Mouse (Mus musculus): ENCODE measurements around the gene Schip1. TPM values are rescaled to one million over a fixed set of nuclear protein-coding genes. Genes with fewer than 3 reads are reported as not detected.

The Schip1 gene
- polyA plus RNA-seq, 1 experiment from 2014 or later = 29.7 TPM

DNA sequence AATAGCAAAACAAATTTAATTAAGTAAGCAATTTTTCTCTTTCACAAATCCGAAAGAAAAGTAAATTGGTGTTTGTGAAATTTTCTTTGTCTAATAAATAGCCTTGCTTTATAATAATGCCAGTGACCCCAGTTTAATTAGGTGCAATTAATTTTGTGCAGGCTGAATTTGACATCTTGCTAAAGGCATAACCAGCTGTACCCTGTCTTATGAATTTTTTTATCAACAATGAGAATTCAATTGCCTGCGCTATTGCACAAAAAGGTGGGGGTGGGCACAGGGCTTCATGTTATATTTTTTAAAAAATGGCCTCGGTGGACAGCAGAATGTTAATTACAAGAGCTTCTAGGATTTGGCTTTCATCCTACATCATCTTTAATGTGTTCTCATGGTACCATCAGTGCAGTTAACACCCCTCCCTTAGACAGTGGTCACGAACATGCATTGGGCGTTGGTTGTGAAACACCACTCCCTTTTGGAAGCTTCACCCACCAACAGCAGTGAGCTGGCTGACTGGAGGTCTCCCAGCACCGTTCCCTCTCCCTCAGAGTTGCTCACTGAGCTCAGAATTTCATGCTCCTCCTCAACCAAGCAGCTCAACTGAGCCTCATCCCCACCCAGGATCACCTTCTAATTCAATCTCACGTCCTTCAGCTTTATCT, 541.5 kb downstream of the Schip1 start:
- Histone ChIP-seq H3K4me1 (ENCODE audit: control insufficient read depth, insufficient read depth, low read length) (peaks cover 4% of the 10 kb centered on the region; the same call in 1 of the 2 replicates), H3K4me3 (ENCODE audit: low read length) (no peak overlapping the region), H3K9ac (ENCODE audit: low read depth, low read length) (no peak overlapping the region), H3K27ac (ENCODE audit: low read length) (no peak overlapping the region), H3K4me2 (ENCODE audit: low read depth, low read length) (no peak overlapping the region), H3K27me3 (replicated peaks; ENCODE audit: control insufficient read depth, insufficient read depth, low read length) (no peaks in the 10 kb centered on the region), H3K9me3 (ENCODE audit: control insufficient read depth, low read length) (no peaks in the 10 kb centered on the region), H3K36me3 (ENCODE audit: control insufficient read depth, insufficient read depth, low read length) (no peaks in the 10 kb centered on the region)
- no peak for ATAC-seq
- 76% methylated on average over 7 of the region's 7 CpGs for WGBS

DNA sequence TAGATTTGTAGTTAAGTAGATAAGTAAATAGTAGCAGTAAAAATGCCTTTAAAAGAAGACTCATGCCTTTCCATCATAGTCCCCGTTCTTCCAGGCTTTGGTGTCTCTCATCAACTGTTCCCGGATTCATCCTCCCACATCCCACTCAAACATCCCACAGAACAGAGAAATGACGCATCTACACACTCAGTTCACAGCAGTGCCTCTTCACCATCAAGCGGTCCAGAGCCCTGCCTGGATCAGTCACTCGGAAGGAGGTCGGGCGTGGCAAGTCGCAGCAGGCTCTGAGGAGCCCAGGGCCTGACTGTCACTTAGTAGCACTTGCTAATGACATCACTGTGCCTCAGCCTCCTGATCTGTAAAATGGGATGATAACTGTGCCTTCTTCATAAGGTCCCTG, 542.1 kb downstream of the Schip1 start:
- ATAC-seq = no peak
- Histone ChIP-seq H3K27me3 (replicated peaks; ENCODE audit: control insufficient read depth, insufficient read depth, low read length) (no peaks in the 10 kb centered on the region), H3K36me3 (ENCODE audit: control insufficient read depth, insufficient read depth, low read length) (no peaks in the 10 kb centered on the region), H3K27ac (ENCODE audit: low read length) (no peak overlapping the region), H3K4me2 (ENCODE audit: low read depth, low read length) (no peak overlapping the region), H3K9ac (ENCODE audit: low read depth, low read length) (no peak overlapping the region), H3K9me3 (ENCODE audit: control insufficient read depth, low read length) (no peaks in the 10 kb centered on the region), H3K4me1 (ENCODE audit: control insufficient read depth, insufficient read depth, low read length) (peaks cover 4% of the 10 kb centered on the region; the same call in 1 of the 2 replicates), H3K4me3 (ENCODE audit: low read length) (no peak overlapping the region)
- 94% methylated on average over 8 of the region's 8 CpGs for WGBS

DNA sequence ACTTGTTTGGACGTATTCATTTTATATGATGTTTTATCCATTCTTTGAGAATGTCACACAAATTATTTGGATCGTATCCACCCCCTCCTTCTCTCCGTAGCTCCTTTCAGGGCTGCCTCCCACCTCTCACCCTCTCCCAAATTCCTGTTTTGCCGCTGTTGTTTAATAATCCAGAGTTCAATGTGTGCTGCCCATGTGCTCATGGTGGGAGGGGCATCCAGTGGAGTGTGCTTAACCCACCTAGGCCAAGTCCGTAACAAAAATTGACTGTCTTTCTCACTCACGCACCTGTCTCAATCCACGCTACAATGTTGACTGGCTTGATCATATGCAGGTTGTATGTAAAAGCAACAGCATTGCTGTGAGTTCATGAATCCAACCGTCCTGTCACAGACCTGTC, 542.7 kb downstream of the Schip1 start:
- 89% methylated on average over 8 of the region's 8 CpGs for WGBS
- H3K4me1 ChIP-seq (ENCODE audit: control insufficient read depth, insufficient read depth, low read length) = peaks cover 4% of the 10 kb centered on the region; the same call in 1 of the 2 replicates
- H3K9me3 ChIP-seq (ENCODE audit: control insufficient read depth, low read length) = no peaks in the 10 kb centered on the region
- no peaks in the 10 kb centered on the region for H3K27me3 ChIP-seq (replicated peaks; ENCODE audit: control insufficient read depth, insufficient read depth, low read length)
- H3K27ac ChIP-seq (ENCODE audit: low read length) = no peak overlapping the region
- H3K36me3 ChIP-seq (ENCODE audit: control insufficient read depth, insufficient read depth, low read length) = no peaks in the 10 kb centered on the region
- ATAC-seq = no peak
- no peak overlapping the region for H3K9ac ChIP-seq (ENCODE audit: low read depth, low read length)
- no peak overlapping the region for H3K4me2 ChIP-seq (ENCODE audit: low read depth, low read length)
- H3K4me3 ChIP-seq (ENCODE audit: low read length) = no peak overlapping the region

DNA sequence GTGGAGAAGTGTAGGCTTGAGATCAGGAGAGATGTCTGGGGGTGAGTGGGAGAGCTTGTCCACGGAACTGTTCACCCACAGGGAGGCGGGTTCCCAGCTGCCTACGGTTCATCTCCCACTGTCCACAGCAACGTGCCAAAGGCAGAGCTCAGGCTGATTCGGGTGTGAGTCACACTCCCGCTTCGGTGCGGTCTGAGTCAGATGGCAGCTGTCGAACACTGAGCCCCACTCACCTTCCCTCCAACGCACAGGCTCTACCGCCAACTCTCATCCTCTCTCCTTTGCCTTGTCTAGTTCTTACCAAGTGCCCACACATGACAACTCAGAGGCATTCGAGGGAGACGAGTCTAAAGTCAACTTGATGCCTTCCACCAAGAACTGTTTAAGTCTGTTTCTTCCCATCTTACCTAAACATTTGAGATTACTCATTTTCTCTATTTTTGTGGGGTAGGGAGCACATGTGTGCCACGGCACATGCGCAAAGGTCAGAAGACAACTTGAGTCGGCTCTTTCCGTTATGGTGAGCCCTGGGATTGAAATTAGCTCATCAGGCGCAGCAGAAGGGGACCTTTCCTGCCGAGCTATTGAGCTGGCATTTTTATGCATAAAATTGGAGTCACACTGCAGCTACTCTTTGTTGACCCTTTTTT, 544.4 kb downstream of the Schip1 start:
- Histone ChIP-seq H3K27ac (ENCODE audit: low read length) (no peak overlapping the region), H3K36me3 (ENCODE audit: control insufficient read depth, insufficient read depth, low read length) (no peaks in the 10 kb centered on the region), H3K9ac (ENCODE audit: low read depth, low read length) (no peak overlapping the region), H3K4me3 (ENCODE audit: low read length) (no peak overlapping the region), H3K27me3 (replicated peaks; ENCODE audit: control insufficient read depth, insufficient read depth, low read length) (no peaks in the 10 kb centered on the region), H3K4me1 (ENCODE audit: control insufficient read depth, insufficient read depth, low read length) (peaks cover 4% of the 10 kb centered on the region; the same call in 1 of the 2 replicates), H3K9me3 (ENCODE audit: control insufficient read depth, low read length) (no peaks in the 10 kb centered on the region), H3K4me2 (ENCODE audit: low read depth, low read length) (no peak overlapping the region)
- ATAC-seq = no peak
- WGBS = 78% methylated on average over 19 of the region's 19 CpGs

DNA sequence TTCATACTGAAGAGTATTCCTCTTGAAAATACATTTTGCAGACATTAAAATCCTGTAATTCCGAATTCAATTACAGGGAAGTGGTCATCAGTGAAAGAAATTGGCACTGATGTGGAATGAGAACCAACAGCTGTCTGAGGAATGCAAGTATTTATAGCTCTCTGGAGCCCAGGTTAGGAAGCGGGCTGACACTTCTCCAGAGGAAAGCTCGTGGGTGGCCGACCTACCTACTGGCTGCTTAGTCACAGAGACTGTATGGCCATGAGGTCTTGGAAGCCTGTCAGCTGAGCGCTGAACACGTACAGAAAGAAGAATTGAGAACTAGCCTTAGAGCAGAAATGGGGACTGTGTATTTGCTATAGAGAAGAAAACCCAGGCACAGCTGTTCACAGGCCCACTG, 545.4 kb downstream of the Schip1 start:
- 41% methylated on average over 6 of the region's 6 CpGs for WGBS
- Histone ChIP-seq H3K27me3 (replicated peaks; ENCODE audit: control insufficient read depth, insufficient read depth, low read length) (no peaks in the 10 kb centered on the region), H3K36me3 (ENCODE audit: control insufficient read depth, insufficient read depth, low read length) (no peaks in the 10 kb centered on the region), H3K4me2 (ENCODE audit: low read depth, low read length) (no peak overlapping the region), H3K27ac (ENCODE audit: low read length) (no peak overlapping the region), H3K9me3 (ENCODE audit: control insufficient read depth, low read length) (no peaks in the 10 kb centered on the region), H3K4me1 (ENCODE audit: control insufficient read depth, insufficient read depth, low read length) (peaks cover 4% of the 10 kb centered on the region; the same call in 1 of the 2 replicates), H3K4me3 (ENCODE audit: low read length) (no peak overlapping the region), H3K9ac (ENCODE audit: low read depth, low read length) (no peak overlapping the region)
- ATAC-seq = no peak

DNA sequence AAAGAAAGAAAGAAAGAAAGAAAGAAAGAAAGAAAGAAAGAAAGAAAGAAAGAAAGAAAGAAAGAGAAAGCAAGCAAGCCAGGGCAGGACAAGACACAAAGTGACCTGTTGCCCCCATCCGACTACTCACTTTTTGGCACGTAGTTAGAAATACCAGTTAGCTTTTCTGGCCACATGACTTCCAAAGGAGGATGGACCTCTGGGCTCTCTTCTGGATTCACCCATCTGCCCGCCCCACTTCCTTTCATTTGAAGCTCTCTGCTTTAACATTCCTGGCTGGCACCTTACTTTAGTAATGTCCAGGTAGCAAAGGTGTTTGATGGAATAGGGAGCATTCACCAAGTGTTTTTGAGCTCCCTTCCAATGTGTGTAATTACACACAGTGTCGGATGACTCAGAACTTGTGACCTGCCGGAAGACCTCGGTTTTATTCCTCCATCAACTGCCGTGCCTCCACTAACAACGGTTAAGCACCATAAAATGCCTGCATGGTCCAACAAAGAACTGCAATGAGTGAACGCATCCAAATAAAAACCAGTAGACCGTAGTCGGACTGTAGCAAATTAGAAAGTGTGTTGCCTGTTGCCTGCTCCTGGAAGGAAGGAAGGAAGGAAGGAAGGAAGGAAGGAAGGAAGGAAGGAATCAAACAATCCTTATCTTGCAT, 546.1 kb downstream of the Schip1 start:
- ATAC-seq = no peak
- Histone ChIP-seq H3K9me3 (ENCODE audit: control insufficient read depth, low read length) (no peaks in the 10 kb centered on the region), H3K4me3 (ENCODE audit: low read length) (no peak overlapping the region), H3K4me1 (ENCODE audit: control insufficient read depth, insufficient read depth, low read length) (peaks cover 4% of the 10 kb centered on the region; the same call in 1 of the 2 replicates), H3K9ac (ENCODE audit: low read depth, low read length) (no peak overlapping the region), H3K36me3 (ENCODE audit: control insufficient read depth, insufficient read depth, low read length) (no peaks in the 10 kb centered on the region), H3K4me2 (ENCODE audit: low read depth, low read length) (no peak overlapping the region), H3K27me3 (replicated peaks; ENCODE audit: control insufficient read depth, insufficient read depth, low read length) (no peaks in the 10 kb centered on the region), H3K27ac (ENCODE audit: low read length) (no peak overlapping the region)
- WGBS = 84% methylated on average over 11 of the region's 11 CpGs

DNA sequence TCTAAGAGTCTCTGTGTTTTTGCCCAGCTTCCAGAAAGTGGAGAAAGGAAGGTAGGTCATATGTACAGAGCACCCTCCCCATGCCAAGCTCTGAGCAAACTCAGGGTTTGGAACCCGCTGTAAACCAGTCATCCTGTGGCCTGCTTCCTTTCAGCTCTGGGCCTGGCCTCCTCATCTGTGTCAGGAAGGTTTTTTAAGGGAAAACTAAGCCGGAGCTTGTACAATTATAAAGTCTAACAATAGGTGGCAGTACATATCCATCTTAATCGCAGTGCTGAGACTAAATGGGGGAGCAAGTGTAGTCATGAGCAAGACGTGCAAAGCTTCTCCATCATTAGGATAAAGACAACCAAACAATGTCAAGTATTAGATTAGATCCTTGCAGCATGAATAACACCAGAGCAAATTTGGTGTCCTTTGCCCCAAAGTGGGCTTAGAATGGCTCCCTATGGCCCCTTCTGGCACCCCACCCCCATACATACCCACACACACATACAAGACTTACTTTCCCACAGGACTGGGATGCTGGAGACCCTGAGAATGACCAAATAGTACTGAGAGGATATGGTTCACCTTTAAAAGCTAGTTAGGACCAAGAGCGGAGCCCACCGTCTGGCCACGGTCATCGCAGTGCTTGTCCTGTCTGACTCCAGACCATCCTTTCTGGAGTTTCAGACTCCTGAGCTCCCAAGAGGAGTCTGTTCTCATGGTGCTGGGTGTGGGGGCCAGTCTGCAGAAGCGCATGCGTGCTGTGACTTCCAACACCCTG, 550.6 kb downstream of the Schip1 start:
- Histone ChIP-seq H3K9ac (ENCODE audit: low read depth, low read length) (no peak overlapping the region), H3K27ac (ENCODE audit: low read length) (no peak overlapping the region), H3K4me1 (ENCODE audit: control insufficient read depth, insufficient read depth, low read length) (no peaks in the 10 kb centered on the region), H3K9me3 (ENCODE audit: control insufficient read depth, low read length) (no peaks in the 10 kb centered on the region), H3K4me3 (ENCODE audit: low read length) (no peak overlapping the region), H3K4me2 (ENCODE audit: low read depth, low read length) (no peak overlapping the region), H3K27me3 (replicated peaks; ENCODE audit: control insufficient read depth, insufficient read depth, low read length) (no peaks in the 10 kb centered on the region), H3K36me3 (ENCODE audit: control insufficient read depth, insufficient read depth, low read length) (0 out of 2 replicates have a peak, but pooled peaks cover 2% of the 10 kb centered on the region)
- ATAC-seq = peak; percentile 36
- 71% methylated on average over 10 of the region's 10 CpGs for WGBS

DNA sequence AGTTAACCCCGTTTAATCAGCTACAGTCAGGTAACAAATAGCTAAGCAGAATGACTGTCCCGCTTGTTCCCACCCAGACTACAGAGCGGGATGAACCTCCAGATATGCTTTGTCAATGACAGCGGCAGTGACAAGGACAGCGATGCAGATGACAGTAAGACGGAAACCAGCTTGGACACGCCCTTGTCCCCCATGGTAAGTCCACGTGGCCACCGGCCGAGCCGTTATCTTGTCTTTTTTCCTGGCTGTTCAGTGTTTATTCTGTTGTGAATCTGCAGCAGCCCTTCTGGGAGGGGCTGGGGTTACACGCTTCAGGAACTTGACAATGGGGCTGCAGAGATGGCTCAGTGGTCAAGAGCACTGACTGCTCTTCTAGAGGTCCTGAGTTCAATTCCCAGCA, 551.8 kb downstream of the Schip1 start:
- H3K4me1 ChIP-seq (ENCODE audit: control insufficient read depth, insufficient read depth, low read length) = no peaks in the 10 kb centered on the region
- no peak overlapping the region for H3K27ac ChIP-seq (ENCODE audit: low read length)
- H3K4me3 ChIP-seq (ENCODE audit: low read length) = no peak overlapping the region
- no peaks in the 10 kb centered on the region for H3K27me3 ChIP-seq (replicated peaks; ENCODE audit: control insufficient read depth, insufficient read depth, low read length)
- 87% methylated on average over 12 of the region's 12 CpGs for WGBS
- H3K9me3 ChIP-seq (ENCODE audit: control insufficient read depth, low read length) = no peaks in the 10 kb centered on the region
- no peak overlapping the region for H3K4me2 ChIP-seq (ENCODE audit: low read depth, low read length)
- H3K9ac ChIP-seq (ENCODE audit: low read depth, low read length) = no peak overlapping the region
- 0 out of 2 replicates have a peak, but pooled peaks cover 2% of the 10 kb centered on the region for H3K36me3 ChIP-seq (ENCODE audit: control insufficient read depth, insufficient read depth, low read length)
- ATAC-seq = no peak

DNA sequence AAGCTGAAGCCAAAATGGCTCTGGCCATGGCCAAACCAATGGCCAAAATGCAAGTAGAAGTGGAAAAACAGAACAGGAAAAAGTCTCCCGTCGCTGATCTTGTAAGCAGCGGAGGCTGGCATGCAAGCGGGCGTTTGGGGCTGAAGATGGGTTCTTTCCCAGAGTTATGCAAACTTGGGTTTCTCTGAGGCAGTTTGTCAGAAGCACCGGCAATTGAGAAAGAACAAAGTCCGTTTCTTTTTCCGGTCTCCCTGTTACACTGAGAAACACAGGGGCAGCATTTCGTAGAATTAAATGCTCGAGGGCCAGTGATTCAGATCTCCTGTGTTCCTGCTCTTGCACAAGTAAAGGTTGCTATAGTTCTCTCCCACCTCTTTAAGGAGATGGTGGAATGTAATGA, 553.1 kb downstream of the Schip1 start:
- Histone ChIP-seq H3K9ac (ENCODE audit: low read depth, low read length) (no peak overlapping the region), H3K9me3 (ENCODE audit: control insufficient read depth, low read length) (no peaks in the 10 kb centered on the region), H3K27ac (ENCODE audit: low read length) (no peak overlapping the region), H3K4me3 (ENCODE audit: low read length) (no peak overlapping the region), H3K27me3 (replicated peaks; ENCODE audit: control insufficient read depth, insufficient read depth, low read length) (no peaks in the 10 kb centered on the region), H3K4me1 (ENCODE audit: control insufficient read depth, insufficient read depth, low read length) (no peaks in the 10 kb centered on the region), H3K4me2 (ENCODE audit: low read depth, low read length) (no peak overlapping the region), H3K36me3 (ENCODE audit: control insufficient read depth, insufficient read depth, low read length) (peaks cover 2% of the 10 kb centered on the region; the same call in 1 of the 2 replicates)
- WGBS = 86% methylated on average over 10 of the region's 10 CpGs
- no peak for ATAC-seq

All from intestine, embryonic 16.5 days (tissue).